Mouse (Mus musculus) embryonic fibroblast, embryonic 13.5 days (primary cell): ENCODE measurements at regions not wholly inside any gene's neighbourhood (a gene's known extent, or its start where the extent isn't known, plus 50 kb on each side); places are given as distances from the start of the nearest gene placed in this dataset.

Source experiments
- CTCF ChIP-seq: IDR thresholded peaks from 2 replicates; pipeline ENCODE4 v1.5.1; 2011; ENCODE audit warnings: mild to moderate bottlenecking, control low read depth, low read length, moderate library complexity, borderline replicate concordance; ENCODE audit not compliant: insufficient read depth
- POLR2A ChIP-seq: IDR thresholded peaks from 2 replicates; pipeline ENCODE4 v1.6.1; 2011; ENCODE audit warnings: low read depth, mild to moderate bottlenecking, control low read depth, low read length, moderate library complexity

- TF ChIP-seq CTCF (no peak), POLR2A (no peak)
These were observed 310.3 kb upstream of the Hand2 start for GRCm38 (mm10) chr8:57010318-57011024.
